In genomic region chr2:132061884-132062283, GRCm38 (mm10) we compare ENCODE assay signal across 25 mouse cellular contexts.
"Had no signal": no experiment of that assay in that cellular context is flagged by ENCODE, and none has a peak within 500 bp of the region (broad histone marks: within the 10 kb centered on the region; RNA-seq: fewer than 3 reads in every experiment).

No protein-coding gene starts in this region.

- H3K27ac ChIP-seq: gastrocnemius, adult 2 months; heart, embryonic 10.5 days; hindbrain, embryonic 10.5 days; hindbrain, embryonic 12.5 days; hindbrain, embryonic 14.5 days; intestine, embryonic 15.5 days; layer of hippocampus, adult 2 months; left cerebral cortex, adult 2 months; limb, embryonic 13.5 days; limb, embryonic 15.5 days had no signal

- H3K9me3 ChIP-seq: heart, embryonic 10.5 days; heart, embryonic 12.5 days; hindbrain, embryonic 10.5 days; hindbrain, embryonic 12.5 days; intestine, embryonic 15.5 days; limb, embryonic 13.5 days; limb, embryonic 15.5 days had no signal

- DNase-seq: gastrocnemius, adult 2 months; gastrocnemius, postnatal 10 days; gastrocnemius, postnatal 25 days; heart, adult 18-20 months; heart, postnatal 10 days; heart, postnatal 4 days; kidney, adult 18-20 months; kidney, adult 8-10 months; kidney, postnatal 10 days; kidney, postnatal 25 days; kidney, postnatal 4 days; left cerebral cortex, postnatal 4 days had no signal

- H3K4me3 ChIP-seq: gastrocnemius, adult 2 months; heart, embryonic 10.5 days; heart, embryonic 12.5 days; hindbrain, embryonic 10.5 days; hindbrain, embryonic 12.5 days; intestine, embryonic 15.5 days; layer of hippocampus, adult 2 months; left cerebral cortex, adult 2 months; limb, embryonic 13.5 days; limb, embryonic 15.5 days had no signal

- ATAC-seq: hindbrain, embryonic 16.5 days; inflammation-experienced regulatory T-cells, adult 6 months; intestine, embryonic 15.5 days; intestine, postnatal 0 days had no signal

- H3K9ac ChIP-seq: heart, embryonic 12.5 days; hindbrain, embryonic 12.5 days; hindbrain, embryonic 14.5 days; intestine, embryonic 15.5 days; limb, embryonic 13.5 days; limb, embryonic 15.5 days had no signal

- H3K27me3 ChIP-seq: heart, embryonic 12.5 days; hindbrain, embryonic 12.5 days; intestine, embryonic 15.5 days; limb, embryonic 13.5 days; limb, embryonic 15.5 days had no signal

- H3K4me1 ChIP-seq: hindbrain, embryonic 10.5 days; hindbrain, embryonic 12.5 days; limb, embryonic 15.5 days had no signal

- H3K4me2 ChIP-seq: heart, embryonic 12.5 days; hindbrain, embryonic 12.5 days; hindbrain, embryonic 14.5 days; intestine, embryonic 15.5 days; limb, embryonic 13.5 days; limb, embryonic 15.5 days had no signal
